Mouse (Mus musculus) E14TG2a.4 (cell line): Measurements from ENCODE around the gene Lmna.

Experiments used
- CTCF ChIP-seq: conservative IDR thresholded peaks from 2 replicates; pipeline ENCODE4 v1.5.1; 2014; ENCODE audit warnings: low read length
- POU5F1 ChIP-seq: IDR thresholded peaks from 2 replicates; pipeline ENCODE4 v1.6.1; 2014; ENCODE audit warnings: low read length, borderline replicate concordance

- peak; percentile 75 for TF ChIP-seq CTCF
- no peak for TF ChIP-seq POU5F1
Measured at GRCm38 (mm10) chr3:88467116-88467824, 42.5 kb downstream of the Lmna start.
